Mouse (Mus musculus): ENCODE data around the gene Batf3.
"Not testable (repeated sequence)": the region's sequence is repeated elsewhere in the genome, so short reads cannot be mapped to it uniquely, and the experiment has no call there.

Gene Batf3

GRCm38 (mm10) chr1:191132240-191132639 is 34.6 kb downstream of the Batf3 start:
- in situ Hi-C loops (cut with MboI), result no loop called here

DNA sequence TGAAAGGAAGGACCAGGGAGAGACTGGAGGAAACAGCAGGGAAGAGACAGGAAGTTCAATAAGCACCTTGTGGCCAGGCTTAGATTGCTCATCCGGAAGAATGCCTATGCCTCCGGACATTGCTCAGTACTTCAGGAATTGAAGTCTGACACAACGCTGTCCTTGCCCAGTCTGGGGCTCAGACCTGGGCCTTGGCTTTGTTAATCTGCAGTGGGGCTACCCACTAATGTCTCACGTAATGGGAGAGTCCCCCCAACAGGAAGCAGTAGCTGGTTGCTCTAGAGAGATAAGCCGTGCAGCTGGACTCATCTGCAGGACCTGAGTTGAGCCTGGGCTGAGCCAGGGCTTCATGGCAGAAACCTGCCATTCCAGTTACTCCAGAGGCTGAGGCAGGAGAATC is 35.3 kb downstream of the Batf3 start:
- in situ Hi-C loops (cut with MboI), result no loop called here

DNA sequence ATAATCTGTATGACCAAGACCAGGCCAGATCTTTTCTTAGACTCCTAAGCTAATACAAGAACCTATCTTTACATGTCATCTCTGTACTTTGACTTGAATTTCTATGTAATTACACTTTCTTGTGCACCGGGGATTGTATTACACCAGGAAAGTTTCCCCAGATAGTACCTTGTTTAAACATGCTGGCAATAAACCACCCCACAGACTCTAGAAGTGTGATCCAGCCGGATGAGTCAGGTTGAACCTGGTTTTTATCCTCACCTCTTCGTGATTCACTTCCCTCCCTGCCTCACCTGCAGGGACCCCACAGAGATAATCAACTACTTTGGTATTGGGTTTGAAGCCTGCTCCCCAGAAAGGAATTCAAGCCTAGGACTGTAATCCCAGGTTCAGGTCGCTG is 37.8 kb downstream of the Batf3 start:
- in situ Hi-C loops (cut with MboI), result no loop called here

- in situ Hi-C loops (cut with MboI), result no loop called here
These were observed 40.8 kb downstream of the Batf3 start for GRCm38 (mm10) chr1:191138436-191138835.

DNA sequence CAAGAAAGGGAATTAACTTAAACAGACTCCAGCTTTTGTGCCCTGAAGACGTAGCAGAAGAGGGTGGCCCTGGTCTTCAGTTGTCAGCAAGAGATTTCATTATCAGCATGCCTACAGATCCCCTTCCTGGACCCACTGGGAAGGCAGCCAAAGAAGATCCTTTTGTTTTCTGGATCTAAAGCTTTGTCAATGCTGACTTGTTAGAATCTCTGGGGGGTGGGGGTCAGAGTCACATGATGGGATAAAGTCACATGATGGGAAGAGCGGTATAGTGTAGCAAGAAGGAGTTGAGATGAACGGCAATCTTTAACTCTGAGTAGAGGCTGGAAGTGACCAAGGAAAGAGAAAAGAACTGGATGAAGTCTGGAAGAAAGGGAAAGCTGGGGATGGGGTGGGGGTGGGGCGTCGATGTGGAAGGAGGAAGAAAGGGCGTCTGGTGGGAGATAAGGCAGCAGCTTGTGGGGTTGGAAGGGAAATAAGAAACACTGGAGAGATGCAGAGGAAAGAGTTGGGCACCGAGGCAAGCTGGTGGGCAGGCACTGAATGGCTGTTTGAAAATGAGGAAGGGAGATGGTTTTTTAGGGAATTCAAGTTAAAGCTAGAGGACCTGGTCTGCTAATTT is 41.3 kb downstream of the Batf3 start:
- in situ Hi-C loops (cut with MboI), result no loop called here

- in situ Hi-C loops (cut with MboI), result no loop called here
These were observed 43.3 kb downstream of the Batf3 start for GRCm38 (mm10) chr1:191140983-191141382.

GRCm38 (mm10) chr1:191149489-191149888 is 51.8 kb downstream of the Batf3 start:
- in situ Hi-C loops (cut with MboI), result not testable (repeated sequence)

- in situ Hi-C loops (cut with MboI), result no loop called here
These were observed 53.4 kb downstream of the Batf3 start for GRCm38 (mm10) chr1:191150924-191151605.

DNA sequence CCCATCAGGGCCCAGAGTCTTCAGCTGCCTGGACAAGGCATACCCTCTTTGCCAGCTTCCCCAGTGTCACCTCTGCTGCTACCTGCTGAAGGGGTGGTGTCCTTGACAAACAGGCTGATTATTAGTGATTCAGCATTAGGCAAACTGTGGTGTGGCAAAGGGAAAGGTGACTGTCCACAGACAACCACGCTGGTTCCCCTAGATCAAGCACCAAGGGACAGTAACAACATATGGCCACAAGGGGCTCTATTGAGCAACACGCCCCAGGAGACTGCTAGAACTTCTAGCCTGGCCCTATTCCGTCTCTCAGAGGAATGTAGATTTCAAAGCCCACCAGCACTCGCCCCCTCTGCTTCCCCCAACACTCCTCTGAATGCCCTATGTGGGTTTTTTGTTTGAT is 55.4 kb downstream of the Batf3 start:
- in situ Hi-C loops (cut with MboI), result no loop called here

DNA sequence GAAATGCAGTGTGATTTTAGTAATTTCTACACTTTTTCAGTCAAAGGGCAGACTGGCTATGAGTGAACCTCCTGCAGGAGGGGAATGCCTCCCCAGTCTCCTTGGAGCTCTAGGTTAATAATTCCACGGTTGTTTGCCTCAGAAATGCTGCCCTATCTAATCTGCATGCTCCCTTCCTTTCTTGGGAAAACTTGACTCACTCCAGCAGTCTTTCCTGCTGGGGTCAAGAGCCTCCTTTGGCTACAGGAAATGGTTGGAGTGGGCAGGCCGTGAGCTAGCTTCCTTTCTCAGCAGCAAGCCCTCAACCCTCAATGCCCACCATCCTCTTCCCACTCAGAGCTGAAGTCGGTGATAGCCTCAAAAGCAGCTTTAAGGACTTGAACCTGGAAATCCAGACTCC is 56.7 kb downstream of the Batf3 start:
- in situ Hi-C loops (cut with MboI), result no loop called here

All from mature B cell (primary cell).